Mouse (Mus musculus) thymus, adult 2 months (tissue): Measurements from ENCODE around the gene Hmgn1.

Experiments used
- CTCF ChIP-seq: fragments of 200-500 bp; IDR thresholded peaks from 2 replicates; pipeline ENCODE4 v1.5.1; 2012; ENCODE audit warnings: mild to moderate bottlenecking, control low read depth, low read length, moderate library complexity, borderline replicate concordance; ENCODE audit not compliant: control insufficient read depth, poor library complexity, insufficient read depth; ENCODE audit errors: extremely low read depth
- POLR2A ChIP-seq: fragments of 200-500 bp; IDR thresholded peaks from 2 replicates; pipeline ENCODE4 v1.6.1; 2012; ENCODE audit warnings: mild to moderate bottlenecking, low read length, control low read depth, moderate library complexity; ENCODE audit not compliant: control insufficient read depth, poor library complexity, insufficient read depth; ENCODE audit errors: extremely low read depth

GRCm38 (mm10) chr16:96175399-96175798 is 47.9 kb upstream of the Hmgn1 start:
- TF ChIP-seq POLR2A (no peak), CTCF (no peak)
